Mouse (Mus musculus) CH12.LX (cell line): Measurements from ENCODE around the gene Tmcc1.

Source experiments
- BHLHE40 ChIP-seq: IDR thresholded peaks from 2 replicates; pipeline ENCODE4 v1.6.1; 2011; ENCODE audit warnings: mild to moderate bottlenecking, low read depth, low read length, improper control_type of control experiment
- CTCF ChIP-seq, 2 experiments: IDR thresholded peaks in 1 of 2; conservative IDR thresholded peaks in 1 of 2; 2 replicates each; pipeline ENCODE4 v1.5.1; 2011 to 2012; ENCODE audit warnings: low read depth in 2 of 2, low read length in 2 of 2, improper control_type of control experiment in 1 of 2, inconsistent platforms in 1 of 2, mild to moderate bottlenecking in 1 of 2, moderate library complexity in 1 of 2
- GABPA ChIP-seq: IDR thresholded peaks from 2 replicates; pipeline ENCODE4 v1.6.1; 2012; ENCODE audit warnings: low read depth, low read length, improper control_type of control experiment, inconsistent platforms; ENCODE audit not compliant: insufficient replicate concordance
- HCFC1 ChIP-seq: IDR thresholded peaks from 2 replicates; pipeline ENCODE4 v1.6.1; 2012; ENCODE audit warnings: low read depth, mild to moderate bottlenecking, inconsistent platforms, low read length, improper control_type of control experiment
- POLR2A ChIP-seq: IDR thresholded peaks from 2 replicates; pipeline ENCODE4 v1.6.1; 2011; ENCODE audit warnings: low read depth, mild to moderate bottlenecking, improper control_type of control experiment, low read length
- USF1 ChIP-seq: IDR thresholded peaks from 2 replicates; pipeline ENCODE4 v1.6.1; 2014; ENCODE audit warnings: low read depth, mild to moderate bottlenecking, inconsistent platforms, low read length, improper control_type of control experiment
- USF2 ChIP-seq: conservative IDR thresholded peaks from 2 replicates; pipeline ENCODE4 v1.6.1; 2011; ENCODE audit warnings: low read depth, low read length, improper control_type of control experiment
- ZKSCAN1 ChIP-seq: IDR thresholded peaks from 2 replicates; pipeline ENCODE4 v1.6.1; 2012; ENCODE audit warnings: low read depth, inconsistent platforms, low read length, improper control_type of control experiment, borderline replicate concordance

DNA sequence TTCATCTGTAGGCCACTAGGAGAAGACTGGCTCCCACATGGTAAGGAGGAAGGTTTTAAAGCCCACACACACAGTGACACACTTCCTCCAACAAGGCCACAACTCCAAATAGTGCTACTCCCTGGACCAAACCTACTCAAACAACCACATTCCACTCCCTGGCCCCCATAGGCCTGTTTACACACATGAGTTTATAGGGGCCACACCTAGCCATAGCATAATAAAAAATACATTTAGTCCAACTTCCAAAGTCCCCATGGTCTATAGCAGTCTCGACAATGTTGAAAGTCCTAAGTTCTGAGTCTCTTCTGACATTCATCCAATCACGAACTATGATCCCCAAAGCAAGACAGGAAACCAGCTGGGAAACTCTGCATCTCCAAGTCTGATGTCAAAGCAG, 14.9 kb downstream of the Tmcc1 start:
- TF ChIP-seq ZKSCAN1 (no peak), GABPA (no peak), USF1 (no peak), POLR2A (no peak), CTCF (conservative IDR thresholded peaks at IDR 0.05 in 1 of 2, IDR thresholded peaks at IDR 0.05 in 1 of 2; ENCODE audit: low read depth in 2 of 2, low read length in 2 of 2) (no peak), HCFC1 (no peak), USF2 (no peak), BHLHE40 (no peak)
